Mouse (Mus musculus): ENCODE results near the gene Sh3d19. TPM values are rescaled to one million over a fixed set of nuclear protein-coding genes. Genes with fewer than 3 reads are reported as not detected.
A peak's percentile ranks its signal among the peaks of the same experiment; 100 is the strongest.

The Sh3d19 gene
- total RNA-seq (2021): 10 to 100 TPM; 15.6 to 16.0 TPM
- long read RNA-seq, experiment 1, partial matches to known transcripts: 2 of 8 reads
- long read RNA-seq, experiment 1, other reads (novel, unspliced or antisense): 6 of 8 reads
- long read RNA-seq, experiment 2, partial matches to known transcripts: 0 of 5 reads
- long read RNA-seq, experiment 2, other reads (novel, unspliced or antisense): 5 of 5 reads

GRCm38 (mm10) chr3:85970742-85971598, at the start of gene Sh3d19:
Gene Sh3d19 (plus strand): TSS chr3:85971109.
- intact Hi-C loops (cut with DNase I): no loop called here
- H3K27ac ChIP-seq: peak within 1 kb of the TSS; percentile 67
- TF ChIP-seq CTCF (IDR thresholded peaks at IDR 0.05): no peak
- peak; percentile 51 to 58 for DNase-seq (ENCODE audit: extremely low spot score in 1 of 2, low spot score in 2 of 2)
- H3K4me3 ChIP-seq: peak within 1 kb of the TSS; percentile 58

GRCm38 (mm10) chr3:85922331-85922730, 48.6 kb upstream of the Sh3d19 start:
- intact Hi-C loops (cut with DNase I): loop anchor here (5.0 to 10.0 kb wide), 5 partner anchors 210 to 1000 kb away; partner anchors contain the start of gene Gatb
- no peak overlapping the region for H3K27ac ChIP-seq
- no peak for TF ChIP-seq CTCF (IDR thresholded peaks at IDR 0.05)
- H3K4me3 ChIP-seq: no peak overlapping the region
- DNase-seq (ENCODE audit: extremely low spot score in 1 of 2, low spot score in 2 of 2): no peak

- H3K4me3 ChIP-seq: no peak overlapping the region
- intact Hi-C loops (cut with DNase I): loop anchor here (5.0 to 10.0 kb wide), 5 partner anchors 209 to 1001 kb away; partner anchors contain the start of gene Gatb
- DNase-seq (ENCODE audit: extremely low spot score in 1 of 2, low spot score in 2 of 2): peak in 1 of 2 experiments; percentile 10
These were observed 47.6 kb upstream of the Sh3d19 start for GRCm38 (mm10) chr3:85923343-85923742.

GRCm38 (mm10) chr3:85923954-85924945, 46.7 kb upstream of the Sh3d19 start:
- TF ChIP-seq CTCF (IDR thresholded peaks at IDR 0.05): no peak; the same call in none of the 2 replicates

More at GRCm38 (mm10) chr3:85923343-85923742, 47.6 kb upstream of the Sh3d19 start:
- H3K27ac ChIP-seq: no peak overlapping the region
- no peak for TF ChIP-seq CTCF (IDR thresholded peaks at IDR 0.05)

GRCm38 (mm10) chr3:85927296-85927695, 43.6 kb upstream of the Sh3d19 start:
- no peak overlapping the region for H3K27ac ChIP-seq
- no peak for DNase-seq (ENCODE audit: extremely low spot score in 1 of 2, low spot score in 2 of 2)
- intact Hi-C loops (cut with DNase I): loop anchor here (10.0 kb wide), 1 partner anchor 532 kb away; no protein-coding TSS in a partner anchor
- H3K4me3 ChIP-seq: no peak overlapping the region
- TF ChIP-seq CTCF (IDR thresholded peaks at IDR 0.05): no peak

More at GRCm38 (mm10) chr3:85923954-85924945, 46.7 kb upstream of the Sh3d19 start:
- intact Hi-C loops (cut with DNase I): loop anchor here (2.0 to 10.0 kb wide), 6 partner anchors 208 to 1002 kb away; partner anchors contain the start of gene Gatb
- peak overlapping the region; percentile 16; the same call in 1 of the 2 replicates for H3K4me3 ChIP-seq
- DNase-seq (ENCODE audit: extremely low spot score in 1 of 2, low spot score in 2 of 2): peak; percentile 79 to 92
- H3K27ac ChIP-seq: no peak overlapping the region

GRCm38 (mm10) chr3:85928140-85928611, 42.7 kb upstream of the Sh3d19 start:
- DNase-seq (ENCODE audit: extremely low spot score in 1 of 2, low spot score in 2 of 2): peak in 1 of 2 experiments; percentile 20
- no peak for TF ChIP-seq CTCF (IDR thresholded peaks at IDR 0.05)
- intact Hi-C loops (cut with DNase I): loop anchor here (10.0 kb wide), 1 partner anchor 533 kb away; no protein-coding TSS in a partner anchor
- Histone ChIP-seq H3K4me3 (no peak overlapping the region), H3K27ac (no peak overlapping the region)

- no peak for TF ChIP-seq CTCF (IDR thresholded peaks at IDR 0.05)
- Histone ChIP-seq H3K27ac (no peak overlapping the region), H3K4me3 (no peak overlapping the region)
- intact Hi-C loops (cut with DNase I): loop anchor here (10.0 kb wide), 1 partner anchor 535 kb away; no protein-coding TSS in a partner anchor
- DNase-seq (ENCODE audit: extremely low spot score in 1 of 2, low spot score in 2 of 2): no peak
These were observed 41.2 kb upstream of the Sh3d19 start for GRCm38 (mm10) chr3:85929711-85930110.

GRCm38 (mm10) chr3:85930671-85931255, 40.1 kb upstream of the Sh3d19 start:
- Histone ChIP-seq H3K4me3 (no peak overlapping the region), H3K27ac (no peak overlapping the region)
- TF ChIP-seq CTCF (IDR thresholded peaks at IDR 0.05): no peak
- DNase-seq (ENCODE audit: extremely low spot score in 1 of 2, low spot score in 2 of 2): no peak
- intact Hi-C loops (cut with DNase I): no loop called here

GRCm38 (mm10) chr3:85931859-85932258, 39.0 kb upstream of the Sh3d19 start:
- no peak overlapping the region for H3K27ac ChIP-seq
- no peak for TF ChIP-seq CTCF (IDR thresholded peaks at IDR 0.05)
- DNase-seq (ENCODE audit: extremely low spot score in 1 of 2, low spot score in 2 of 2): no peak
- intact Hi-C loops (cut with DNase I): no loop called here
- H3K4me3 ChIP-seq: no peak overlapping the region

GRCm38 (mm10) chr3:85933586-85933985, 37.3 kb upstream of the Sh3d19 start:
- Histone ChIP-seq H3K4me3 (no peak overlapping the region), H3K27ac (no peak overlapping the region)
- no peak for TF ChIP-seq CTCF (IDR thresholded peaks at IDR 0.05)
- DNase-seq (ENCODE audit: extremely low spot score in 1 of 2, low spot score in 2 of 2): no peak
- intact Hi-C loops (cut with DNase I): no loop called here
